In genomic region chr13:101918185-101918584, GRCm38 (mm10) we compare ENCODE assay signal across 23 mouse cellular contexts.
DNase-seq lines count a peak whose midpoint lies in the region; ATAC-seq and TF ChIP-seq lines count a peak whose summit lies in the region.
"Had no signal": no experiment of that assay in that cellular context is flagged by ENCODE, and none has a peak within 500 bp of the region (broad histone marks: within the 10 kb centered on the region; RNA-seq: fewer than 3 reads in every experiment).

No protein-coding gene starts in this region.

- ATAC-seq in kidney, embryonic 15.5 days (replicated peaks; ENCODE audit: low FRiP score): no peak
- ATAC-seq in kidney, embryonic 14.5 days (ENCODE audit: low FRiP score, low TSS enrichment): no peak
- ATAC-seq in megakaryocyte progenitor cell, adult 5-6 weeks (replicated peaks; ENCODE audit: poor library complexity): peak; percentile 59
- ATAC-seq: activated CD4-positive, CD25-positive, alpha-beta regulatory T cell, adult 4 months; forebrain, embryonic 14.5 days; forebrain, postnatal 0 days; hindbrain, embryonic 16.5 days; intestine, embryonic 16.5 days had no signal

- intact Hi-C loops in gastrocnemius, adult 2 months (cut with DNase I): loop anchor here (5.0 kb wide), 2 partner anchors 106 to 151 kb away; partner anchors contain the start of gene Pik3r1
- intact Hi-C loops in gastrocnemius, postnatal 36 days (cut with DNase I): no loop called here

- H3K36me3 ChIP-seq in kidney, embryonic 15.5 days: no peaks in the 10 kb centered on the region
- no peaks in the 10 kb centered on the region for H3K36me3 ChIP-seq in kidney, embryonic 14.5 days (ENCODE audit: control insufficient read depth, insufficient read depth, low read length)
- H3K36me3 ChIP-seq: embryonic facial prominence, embryonic 12.5 days; embryonic facial prominence, embryonic 15.5 days; heart, embryonic 12.5 days; hindbrain, embryonic 10.5 days; hindbrain, embryonic 13.5 days had no signal

- no peaks in the 10 kb centered on the region for H3K9me3 ChIP-seq in kidney, embryonic 15.5 days (replicated peaks)
- H3K9me3 ChIP-seq in kidney, embryonic 14.5 days (ENCODE audit: control insufficient read depth, low read length): no peaks in the 10 kb centered on the region
- H3K9me3 ChIP-seq: embryonic facial prominence, embryonic 12.5 days; embryonic facial prominence, embryonic 15.5 days; heart, embryonic 12.5 days; hindbrain, embryonic 10.5 days; hindbrain, embryonic 13.5 days had no signal

- H3K9ac ChIP-seq in kidney, embryonic 15.5 days: no peak overlapping the region
- no peak overlapping the region for H3K9ac ChIP-seq in kidney, embryonic 14.5 days (ENCODE audit: low read depth, low read length)
- H3K9ac ChIP-seq: embryonic facial prominence, embryonic 12.5 days; embryonic facial prominence, embryonic 15.5 days; forebrain, postnatal 0 days; heart, embryonic 12.5 days; hindbrain, embryonic 13.5 days had no signal

- no peaks in the 10 kb centered on the region for H3K27me3 ChIP-seq in kidney, embryonic 15.5 days
- H3K27me3 ChIP-seq in kidney, embryonic 14.5 days (ENCODE audit: control insufficient read depth, insufficient read depth, low read length): no peaks in the 10 kb centered on the region
- H3K27me3 ChIP-seq: embryonic facial prominence, embryonic 12.5 days; embryonic facial prominence, embryonic 15.5 days; heart, embryonic 12.5 days; hindbrain, embryonic 13.5 days had no signal

- no peak overlapping the region for H3K4me3 ChIP-seq in gastrocnemius, adult 2 months
- H3K4me3 ChIP-seq in kidney, embryonic 15.5 days (replicated peaks): no peak overlapping the region
- H3K4me3 ChIP-seq in kidney, embryonic 14.5 days (ENCODE audit: low read length): no peak overlapping the region
- H3K4me3 ChIP-seq: embryonic facial prominence, embryonic 12.5 days; embryonic facial prominence, embryonic 15.5 days; heart, embryonic 12.5 days; hindbrain, embryonic 10.5 days; hindbrain, embryonic 13.5 days had no signal

- peaks cover 15% of the 10 kb centered on the region; the same call in 1 of the 2 replicates for H3K4me1 ChIP-seq in kidney, embryonic 15.5 days
- H3K4me1 ChIP-seq in kidney, embryonic 14.5 days (ENCODE audit: control insufficient read depth, insufficient read depth, low read length): no peaks in the 10 kb centered on the region
- H3K4me1 ChIP-seq: embryonic facial prominence, embryonic 12.5 days had no signal

- DNase-seq in gastrocnemius, adult 2 months: no peak
- DNase-seq in gastrocnemius, postnatal 36 days: no peak
- no peak for DNase-seq in liver
- DNase-seq: adrenal gland, adult 8-10 months; adrenal gland, postnatal 25 days; cerebellum, adult 18-20 months; cerebellum, adult 9-10 months; cerebellum, postnatal 14 days; forebrain, postnatal 0 days; gastrocnemius, postnatal 25 days; heart, postnatal 36 days had no signal

- peak overlapping the region; percentile 69; the same call in 1 of the 2 replicates for H3K27ac ChIP-seq in gastrocnemius, adult 2 months
- H3K27ac ChIP-seq in kidney, embryonic 15.5 days: 0 out of 2 replicates have a peak overlapping the region, but pooled peaks have one; percentile 37
- H3K27ac ChIP-seq in kidney, embryonic 14.5 days (ENCODE audit: low read depth, low read length): no peak overlapping the region
- H3K27ac ChIP-seq: embryonic facial prominence, embryonic 12.5 days; embryonic facial prominence, embryonic 15.5 days; hindbrain, embryonic 10.5 days; hindbrain, embryonic 13.5 days had no signal

- H3K4me2 ChIP-seq in kidney, embryonic 15.5 days: no peak overlapping the region
- H3K4me2 ChIP-seq in kidney, embryonic 14.5 days (replicated peaks; ENCODE audit: low read depth, low read length): no peak overlapping the region
- H3K4me2 ChIP-seq: embryonic facial prominence, embryonic 12.5 days; embryonic facial prominence, embryonic 15.5 days; heart, embryonic 12.5 days; hindbrain, embryonic 13.5 days had no signal

- TF ChIP-seq CTCF in gastrocnemius, adult 2 months (IDR thresholded peaks at IDR 0.05): no peak

- 74% methylated on average over 3 of the region's 3 CpGs for WGBS in kidney, embryonic 15.5 days
- WGBS in kidney, embryonic 14.5 days: 77% methylated on average over 3 of the region's 3 CpGs
